Mouse (Mus musculus) kidney, adult 8-10 months (tissue): Measurements from ENCODE around the gene Wnt8b.

ENCODE experiments used
- DNase-seq, 2 experiments: peaks; one replicate each; pipeline ENCODE4 v3.0.0; 2022

Gene Wnt8b

GRCm38 (mm10) chr19:44512601-44513000 lies 19.3 kb downstream of the Wnt8b start:
- no peak for DNase-seq

- DNase-seq = no peak
These were observed 20.0 kb downstream of the Wnt8b start for GRCm38 (mm10) chr19:44513054-44513833.

GRCm38 (mm10) chr19:44513921-44514482 lies 20.7 kb downstream of the Wnt8b start:
- DNase-seq = no peak

- DNase-seq = no peak
These were observed 21.5 kb downstream of the Wnt8b start for GRCm38 (mm10) chr19:44514521-44515451.

- no peak for DNase-seq
These were observed 22.5 kb downstream of the Wnt8b start for GRCm38 (mm10) chr19:44515769-44516168.

- DNase-seq = no peak
These were observed 24.9 kb downstream of the Wnt8b start for GRCm38 (mm10) chr19:44517996-44518768.

- peak; percentile 26 to 53 for DNase-seq
These were observed 25.9 kb downstream of the Wnt8b start for GRCm38 (mm10) chr19:44519152-44519551.

- no peak for DNase-seq
These were observed 32.4 kb downstream of the Wnt8b start for GRCm38 (mm10) chr19:44525551-44526205.

GRCm38 (mm10) chr19:44530018-44530417 lies 36.7 kb downstream of the Wnt8b start:
- DNase-seq = no peak

- no peak for DNase-seq
These were observed 42.1 kb downstream of the Wnt8b start for GRCm38 (mm10) chr19:44535376-44535775.

- DNase-seq = no peak
These were observed 44.1 kb downstream of the Wnt8b start for GRCm38 (mm10) chr19:44537416-44537815.

GRCm38 (mm10) chr19:44542694-44543178 lies 49.5 kb downstream of the Wnt8b start:
- DNase-seq = no peak

- no peak for DNase-seq
These were observed 51.1 kb downstream of the Wnt8b start for GRCm38 (mm10) chr19:44544372-44544771.

GRCm38 (mm10) chr19:44544775-44545174 lies 51.5 kb downstream of the Wnt8b start:
- DNase-seq = peak; percentile 47 to 81

- DNase-seq = peak; percentile 56 to 72
These were observed 52.2 kb downstream of the Wnt8b start, which contains the start of gene Sec31b for GRCm38 (mm10) chr19:44545321-44546041. TSS of gene Sec31b (minus strand) at chr19:44545864.

- DNase-seq = no peak
These were observed 59.5 kb downstream of the Wnt8b start, which contains the start of gene Gm20538 for GRCm38 (mm10) chr19:44552731-44553130. TSS of gene Gm20538 (minus strand) at chr19:44552831.

GRCm38 (mm10) chr19:44553286-44553685 lies 60.0 kb downstream of the Wnt8b start:
- peak; percentile 55 to 66 for DNase-seq

- DNase-seq = no peak
These were observed 61.2 kb downstream of the Wnt8b start for GRCm38 (mm10) chr19:44554490-44554860.

GRCm38 (mm10) chr19:44554861-44555590 lies 61.8 kb downstream of the Wnt8b start, which contains the start of gene Ndufb8:
TSS of gene Ndufb8 (minus strand) at chr19:44555440.
- peak; percentile 95 to 96 for DNase-seq

GRCm38 (mm10) chr19:44562652-44563206 lies 69.5 kb downstream of the Wnt8b start, which contains the start of gene Hif1an:
TSS of gene Hif1an (plus strand) at chr19:44562850.
- peak; percentile 97 to 98 for DNase-seq
